ENCODE assay signal across 8 mouse cellular contexts in genomic region chr16:4642190-4642589, GRCm38 (mm10). TPM values are rescaled to one million over a fixed set of nuclear protein-coding genes. Genes with fewer than 3 reads are reported as not detected.
DNase-seq lines count a peak whose midpoint lies in the region; ATAC-seq and TF ChIP-seq lines count a peak whose summit lies in the region.

No protein-coding gene starts in this region.

- peaks cover 25% of the 10 kb centered on the region for H3K36me3 ChIP-seq in C2C12 (ENCODE audit: control insufficient read depth, insufficient read depth)
- no peaks in the 10 kb centered on the region for H3K36me3 ChIP-seq in heart, embryonic 12.5 days
- peaks cover 17% of the 10 kb centered on the region for H3K36me3 ChIP-seq in kidney, embryonic 15.5 days

- no peaks in the 10 kb centered on the region for H3K9me3 ChIP-seq in heart, embryonic 12.5 days (replicated peaks)
- H3K9me3 ChIP-seq in kidney, embryonic 15.5 days (replicated peaks): no peaks in the 10 kb centered on the region

- peak; percentile 68 for ATAC-seq in heart, embryonic 12.5 days (ENCODE audit: insufficient number of reproducible peaks, low FRiP score)
- peak; percentile 72 for ATAC-seq in kidney, embryonic 15.5 days (replicated peaks; ENCODE audit: low FRiP score)

- peak overlapping the region; percentile 93 for H3K4me3 ChIP-seq in C2C12 (ENCODE audit: insufficient read depth, poor library complexity, severe bottlenecking)
- H3K4me3 ChIP-seq in heart, embryonic 12.5 days: peak overlapping the region; percentile 65
- H3K4me3 ChIP-seq in kidney, embryonic 15.5 days (replicated peaks): peak overlapping the region; percentile 76

- peaks cover 46% of the 10 kb centered on the region for H3K79me3 ChIP-seq in C2C12 (ENCODE audit: low read depth)

- peaks cover 78% of the 10 kb centered on the region for H3K4me1 ChIP-seq in heart, embryonic 12.5 days (replicated peaks)
- peaks cover 73% of the 10 kb centered on the region for H3K4me1 ChIP-seq in kidney, embryonic 15.5 days

- WGBS in heart, embryonic 12.5 days: 10% methylated on average over 13 of the region's 13 CpGs
- WGBS in kidney, embryonic 15.5 days: 29% methylated on average over 13 of the region's 13 CpGs

- peak overlapping the region; percentile 2 for H3ac ChIP-seq in C2C12 (ENCODE audit: control insufficient read depth, insufficient read length, low read depth)

- no peak for TF ChIP-seq CTCF in C2C12 (IDR thresholded peaks at IDR 0.05; ENCODE audit: control insufficient read depth, insufficient read depth, insufficient read length)

- H3K79me2 ChIP-seq in C2C12 (ENCODE audit: control insufficient read depth, insufficient read depth): peaks cover 71% of the 10 kb centered on the region

- H3K27me3 ChIP-seq in C2C12 (ENCODE audit: control insufficient read depth, insufficient read depth, insufficient read length): no peaks in the 10 kb centered on the region
- no peaks in the 10 kb centered on the region for H3K27me3 ChIP-seq in heart, embryonic 12.5 days (replicated peaks)
- no peaks in the 10 kb centered on the region for H3K27me3 ChIP-seq in kidney, embryonic 15.5 days

- peak overlapping the region; percentile 89 for H3K4me2 ChIP-seq in heart, embryonic 12.5 days
- peak overlapping the region; percentile 73 for H3K4me2 ChIP-seq in kidney, embryonic 15.5 days

- peak overlapping the region; percentile 89 for H3K9ac ChIP-seq in heart, embryonic 12.5 days
- 0 out of 2 replicates have a peak overlapping the region, but pooled peaks have one; percentile 5 for H3K9ac ChIP-seq in kidney, embryonic 15.5 days

- H3K27ac ChIP-seq in heart, embryonic 12.5 days (ENCODE audit: poor library complexity, severe bottlenecking): peak overlapping the region; percentile 90
- H3K27ac ChIP-seq in kidney, embryonic 15.5 days: peak overlapping the region; percentile 96

- peak; percentile 81 for DNase-seq in embryo, embryonic 10 days (ENCODE audit: low spot score)
- DNase-seq in lung, adult 18-20 months: peak; percentile 85 to 89
- peak; percentile 57 for DNase-seq in right cerebral cortex, postnatal 14 days
- no peak for DNase-seq in layer of hippocampus, adult 9-10 months (ENCODE audit: low spot score)
- DNase-seq in T-cell, adult 2 months (ENCODE audit: low spot score): no peak

TF ChIP-seq in C2C12, 6 proteins besides CTCF, POLR2A, EP300 and RAD21:
- TF ChIP-seq CEBPB (IDR thresholded peaks at IDR 0.05; ENCODE audit: low read depth) (no peak), USF1 (IDR thresholded peaks at IDR 0.05; ENCODE audit: low read depth) (peak; percentile 97), MYOG (IDR thresholded peaks at IDR 0.05; ENCODE audit: control insufficient read depth, extremely low read depth, insufficient read length) (no peak), MYOD1 (IDR thresholded peaks at IDR 0.05; ENCODE audit: control insufficient read depth, insufficient read length, low read depth) (no peak), MAX (IDR thresholded peaks at IDR 0.05) (no peak), FOSL1 (IDR thresholded peaks at IDR 0.05; ENCODE audit: insufficient read depth, low read length, poor library complexity, severe bottlenecking) (no peak)
TF ChIP-seq in C2C12: peak in this region for 1.

RNA-seq across cellular contexts. Expression of gene Dnaja3, which starts 2.4 kb away (rescaled TPM):
- polyA plus RNA-seq in C2C12 (2012; fragmentation: generic; extraction: Trizol): 33.0 TPM
- 77.6 and 77.7 TPM in 2 replicates for polyA plus RNA-seq in heart, embryonic 12.5 days (2016; fragmentation: Nextera tagmentation; extraction: Ambion mirVana)
- 77.7 and 81.4 TPM in 2 replicates for polyA plus RNA-seq in kidney, embryonic 15.5 days (2015; fragmentation: Nextera tagmentation; extraction: Ambion mirVana)

RNA-seq across cellular contexts. Expression of gene Vasn, which starts 2.4 kb away (rescaled TPM):
- 49.6 TPM for polyA plus RNA-seq in C2C12 (2012; fragmentation: generic; extraction: Trizol)
- polyA plus RNA-seq in heart, embryonic 12.5 days (2016; fragmentation: Nextera tagmentation; extraction: Ambion mirVana): 14.8 and 16.4 TPM in 2 replicates
- 22.7 and 23.5 TPM in 2 replicates for polyA plus RNA-seq in kidney, embryonic 15.5 days (2015; fragmentation: Nextera tagmentation; extraction: Ambion mirVana)

RNA-seq across cellular contexts. Expression of gene Pam16, which starts 17.4 kb away (rescaled TPM):
- 94.8 TPM for polyA plus RNA-seq in C2C12 (2012; fragmentation: generic; extraction: Trizol)
- polyA plus RNA-seq in heart, embryonic 12.5 days (2016; fragmentation: Nextera tagmentation; extraction: Ambion mirVana): 127 and 128 TPM in 2 replicates
- 90.1 and 92.6 TPM in 2 replicates for polyA plus RNA-seq in kidney, embryonic 15.5 days (2015; fragmentation: Nextera tagmentation; extraction: Ambion mirVana)

RNA-seq across cellular contexts. Expression of gene Coro7, which starts 37.4 kb away (rescaled TPM):
- 6.0 TPM for polyA plus RNA-seq in C2C12 (2012; fragmentation: generic; extraction: Trizol)
- polyA plus RNA-seq in heart, embryonic 12.5 days (2016; fragmentation: Nextera tagmentation; extraction: Ambion mirVana): 14.8 and 15.3 TPM in 2 replicates
- 19.8 and 22.0 TPM in 2 replicates for polyA plus RNA-seq in kidney, embryonic 15.5 days (2015; fragmentation: Nextera tagmentation; extraction: Ambion mirVana)

RNA-seq across cellular contexts. Expression of gene Glis2, which starts 47.7 kb away (rescaled TPM):
- 23.6 TPM for polyA plus RNA-seq in C2C12 (2012; fragmentation: generic; extraction: Trizol)
- polyA plus RNA-seq in heart, embryonic 12.5 days (2016; fragmentation: Nextera tagmentation; extraction: Ambion mirVana): 24.9 and 25.5 TPM in 2 replicates
- 41.2 and 43.8 TPM in 2 replicates for polyA plus RNA-seq in kidney, embryonic 15.5 days (2015; fragmentation: Nextera tagmentation; extraction: Ambion mirVana)

Comparison
In these comparisons a context has a peak if more than half of its experiments do, and no peak if none do; other contexts are left out.
1. DNase-seq: peak in embryo, embryonic 10 days (single experiment), lung, adult 18-20 months (2 of 2) and right cerebral cortex, postnatal 14 days (single experiment); none in layer of hippocampus, adult 9-10 months (single experiment) and T-cell, adult 2 months (single experiment).
2. Peak in every context shown above with its lines, with median percentiles within 50 percentile points of each other: H3K4me3 ChIP-seq.